Mouse (Mus musculus) cerebellum, postnatal 36 days (tissue): Measurements from ENCODE around the gene 9530068E07Rik.

Experiments
- DNase-seq, 2 experiments: peaks; one replicate each; pipeline ENCODE4 v3.0.0; 2021 to 2022; ENCODE audit warnings: mixed read lengths in 2 of 2

The 9530068E07Rik gene

DNA sequence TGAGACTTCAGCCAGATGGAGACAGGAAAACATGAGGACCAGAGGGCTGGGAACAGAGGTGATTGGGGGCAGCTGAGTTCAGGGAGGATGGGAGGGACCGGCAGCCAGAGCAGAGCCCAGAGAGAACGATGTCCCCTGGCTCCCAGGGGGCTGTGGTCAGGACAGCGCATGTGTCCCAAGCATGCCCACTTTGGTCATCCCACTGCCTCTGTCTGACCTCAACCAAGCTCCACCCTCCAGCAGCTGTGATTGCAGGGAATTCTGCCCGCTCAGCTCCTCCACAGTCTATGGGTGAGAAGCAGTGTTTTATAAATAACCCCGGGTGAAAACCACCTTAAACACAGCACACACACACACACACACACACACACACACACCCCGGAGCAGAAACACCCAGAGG, 33.2 kb downstream of the 9530068E07Rik start:
- DNase-seq: no peak

DNA sequence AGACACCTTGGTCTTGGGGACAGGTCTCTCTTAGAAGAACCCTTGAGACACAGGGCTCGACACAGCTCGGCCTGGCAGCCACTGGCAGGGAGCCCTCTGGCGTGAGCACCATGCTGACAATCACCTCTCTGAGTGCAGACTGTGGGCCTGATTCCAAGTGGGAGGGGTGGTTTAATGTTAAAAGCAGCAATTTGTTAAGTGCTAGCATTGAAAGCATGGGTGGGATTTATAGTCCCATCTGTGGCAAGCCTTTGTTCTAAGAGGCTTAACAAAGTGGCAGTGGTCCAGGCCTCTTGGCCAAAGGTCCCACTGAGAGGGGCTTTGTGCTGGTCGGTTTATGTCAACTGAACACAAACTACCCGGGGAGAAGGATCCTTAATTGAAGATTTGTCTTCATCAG, 35.4 kb downstream of the 9530068E07Rik start:
- no peak for DNase-seq

- DNase-seq: no peak
These were observed 35.9 kb downstream of the 9530068E07Rik start for GRCm38 (mm10) chr11:52432148-52432547.

GRCm38 (mm10) chr11:52433076-52433796, 37.0 kb downstream of the 9530068E07Rik start:
- DNase-seq: no peak

DNA sequence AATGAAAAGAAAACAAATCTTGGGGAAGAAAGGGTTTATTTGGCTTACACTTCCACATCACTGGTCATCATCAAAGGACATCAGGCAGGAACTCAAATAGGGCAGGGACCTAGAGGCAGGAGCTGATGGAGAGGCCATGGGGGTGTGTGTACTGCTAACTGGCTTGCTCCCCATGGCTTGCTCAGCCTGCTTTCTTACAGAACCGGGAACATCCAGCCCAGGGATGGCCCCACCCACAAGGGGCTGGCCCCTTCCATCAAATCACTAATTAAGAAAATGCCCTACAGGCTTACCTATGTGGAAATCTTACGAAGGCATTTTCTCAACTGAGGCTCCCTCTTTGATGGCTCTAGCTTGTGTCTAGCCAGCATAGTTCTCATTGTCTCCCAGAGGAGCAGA, 37.6 kb downstream of the 9530068E07Rik start:
- DNase-seq: no peak

DNA sequence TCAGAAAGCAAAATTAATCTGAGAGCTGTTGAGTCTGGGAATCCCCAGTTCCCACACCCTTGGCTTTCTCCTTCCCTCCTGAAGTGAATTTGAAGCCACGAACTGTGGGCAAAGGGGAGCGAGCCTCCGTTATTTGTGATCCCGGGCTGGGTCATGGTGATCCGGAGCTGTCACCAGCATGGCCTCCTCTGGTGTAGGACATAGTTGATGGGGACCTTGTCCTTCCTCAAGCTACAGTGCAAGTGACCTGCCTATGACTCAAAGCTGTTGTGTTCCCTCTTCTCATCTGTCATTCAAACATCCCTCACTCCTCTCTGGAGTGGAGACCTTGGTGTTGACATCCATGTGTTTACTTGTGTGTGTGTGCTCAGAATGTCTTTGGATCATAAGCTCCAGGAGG, 39.2 kb downstream of the 9530068E07Rik start:
- DNase-seq: no peak

DNA sequence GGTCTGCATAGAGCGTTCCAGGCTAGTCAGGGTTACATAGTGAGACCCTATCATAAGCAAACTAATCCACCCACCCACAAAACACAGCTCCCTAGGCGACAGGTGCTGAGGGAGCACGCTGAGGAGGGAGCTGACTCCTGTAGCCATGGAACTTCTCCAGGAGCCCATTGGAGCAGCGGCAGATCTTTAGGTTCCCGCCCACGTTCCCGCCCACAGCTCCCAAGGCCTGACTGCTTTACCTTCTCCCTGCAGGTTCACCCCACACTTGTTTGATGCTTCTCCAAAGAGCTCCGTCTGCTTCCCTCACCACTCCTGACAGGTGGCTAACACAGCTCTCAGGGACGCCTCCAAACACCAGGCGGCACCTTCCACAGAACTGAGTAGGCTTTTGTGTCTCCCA, 40.9 kb downstream of the 9530068E07Rik start:
- DNase-seq: no peak

- DNase-seq: no peak
These were observed 44.9 kb downstream of the 9530068E07Rik start for GRCm38 (mm10) chr11:52441096-52441495.

- peak; percentile 33 to 34 for DNase-seq
These were observed 51.0 kb downstream of the 9530068E07Rik start for GRCm38 (mm10) chr11:52447242-52447641.

DNA sequence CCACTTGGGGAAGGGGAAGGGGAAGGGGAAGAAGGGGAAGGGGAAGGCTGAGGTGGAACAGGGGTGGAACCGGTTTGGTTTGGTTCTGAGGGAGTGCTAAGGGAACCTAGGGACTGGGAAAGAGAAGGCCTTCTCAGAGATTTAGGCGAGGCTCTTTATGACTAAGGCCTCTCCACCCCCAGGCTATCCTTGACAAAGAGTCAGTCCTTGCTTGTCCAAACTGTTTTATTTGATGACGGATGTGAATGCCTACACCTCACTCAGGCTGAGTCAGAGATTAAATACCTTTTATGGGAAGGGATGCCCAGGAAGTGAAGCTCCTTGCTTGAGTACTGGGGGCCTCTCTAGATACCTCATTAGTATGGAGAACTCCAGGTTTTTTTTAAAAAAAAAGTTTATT, 52.8 kb downstream of the 9530068E07Rik start:
- DNase-seq: no peak

DNA sequence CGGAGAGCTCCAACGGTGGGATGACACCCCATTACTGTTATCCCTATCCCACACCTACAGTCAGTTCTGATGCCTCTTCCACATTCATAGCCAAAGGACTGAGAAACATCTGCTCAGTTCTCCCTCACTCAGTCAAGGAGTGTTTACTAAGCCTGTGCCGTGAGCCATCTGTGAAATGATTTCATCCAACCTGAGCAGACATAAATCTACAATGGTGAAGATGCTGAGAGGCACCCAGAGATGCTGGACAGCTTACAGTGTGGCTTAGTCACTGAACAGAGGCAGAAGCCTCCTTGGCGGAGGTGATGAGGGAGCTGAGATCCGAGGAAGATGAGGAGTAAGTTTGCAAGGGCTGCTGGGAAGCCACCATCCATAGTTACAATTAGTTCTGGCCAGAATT, 62.1 kb downstream of the 9530068E07Rik start:
- DNase-seq: no peak
